ENCODE assay signal across 8 mouse cellular contexts in the genomic region with DNA sequence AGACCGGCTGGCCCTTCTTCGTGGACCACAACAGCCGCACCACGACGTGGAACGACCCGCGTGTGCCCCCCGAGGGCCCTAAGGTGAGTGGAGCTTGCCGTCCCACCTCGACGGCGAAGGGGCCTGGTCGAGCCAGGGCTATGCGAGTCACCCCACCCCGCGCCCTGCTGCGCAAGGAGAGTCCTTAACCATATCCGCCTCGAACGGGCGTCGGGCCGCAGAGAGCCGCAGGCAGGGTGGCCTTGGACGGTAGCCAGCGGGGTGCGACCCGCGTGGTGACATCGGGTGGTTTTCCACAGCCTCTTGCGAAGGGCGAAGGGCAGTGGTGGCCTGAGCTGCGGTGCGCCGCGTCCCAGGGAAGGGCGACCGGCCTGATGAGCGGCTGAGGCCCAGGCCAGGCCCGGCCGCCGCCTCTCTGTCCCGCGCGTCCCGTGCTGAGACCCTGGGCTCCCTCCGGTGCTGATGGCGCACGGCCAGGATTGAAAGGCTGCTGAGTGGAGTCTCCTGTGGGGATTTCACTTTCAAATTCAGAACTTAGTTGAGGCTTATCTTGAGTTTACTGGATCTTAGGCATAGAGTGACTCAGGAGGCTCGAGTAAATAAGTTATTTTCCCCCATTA. TPM values are rescaled to one million over a fixed set of nuclear protein-coding genes. Genes with fewer than 3 reads are reported as not detected.
DNase-seq lines count a peak whose midpoint lies in the region; ATAC-seq lines count a peak whose summit lies in the region.

No protein-coding gene starts in this region.

- ATAC-seq in embryonic facial prominence, embryonic 12.5 days (ENCODE audit: insufficient number of reproducible peaks, insufficient read depth, low FRiP score, low TSS enrichment) = peak; percentile 24; the same call in 1 of the 2 replicates
- peak; percentile 65 for ATAC-seq in heart, embryonic 11.5 days (replicated peaks; ENCODE audit: insufficient number of reproducible peaks, low FRiP score, low TSS enrichment)
- peak; percentile 69 for ATAC-seq in lung, embryonic 15.5 days (ENCODE audit: borderline replicate concordance, extremely low read depth, low FRiP score, low TSS enrichment)
- peak; percentile 38; the same call in 1 of the 2 replicates for ATAC-seq in neural tube, embryonic 14.5 days (ENCODE audit: low read depth)

- H3K27me3 ChIP-seq in embryonic facial prominence, embryonic 12.5 days = no peaks in the 10 kb centered on the region
- no peaks in the 10 kb centered on the region for H3K27me3 ChIP-seq in heart, embryonic 11.5 days (ENCODE audit: control insufficient read depth, insufficient read depth, low read length)
- H3K27me3 ChIP-seq in lung, embryonic 15.5 days = no peaks in the 10 kb centered on the region
- H3K27me3 ChIP-seq in neural tube, embryonic 14.5 days (ENCODE audit: control insufficient read depth, insufficient read depth, low read length) = peaks cover 15% of the 10 kb centered on the region

- H3K9me3 ChIP-seq in embryonic facial prominence, embryonic 12.5 days = no peaks in the 10 kb centered on the region
- no peaks in the 10 kb centered on the region for H3K9me3 ChIP-seq in heart, embryonic 11.5 days (replicated peaks; ENCODE audit: control insufficient read depth, low read length)
- H3K9me3 ChIP-seq in lung, embryonic 15.5 days = no peaks in the 10 kb centered on the region
- no peaks in the 10 kb centered on the region for H3K9me3 ChIP-seq in neural tube, embryonic 14.5 days (ENCODE audit: control insufficient read depth, low read length)

- no peaks in the 10 kb centered on the region for H3K36me3 ChIP-seq in embryonic facial prominence, embryonic 12.5 days
- H3K36me3 ChIP-seq in heart, embryonic 11.5 days (ENCODE audit: control insufficient read depth, insufficient read depth, low read length) = no peaks in the 10 kb centered on the region
- no peaks in the 10 kb centered on the region for H3K36me3 ChIP-seq in lung, embryonic 15.5 days
- no peaks in the 10 kb centered on the region for H3K36me3 ChIP-seq in neural tube, embryonic 14.5 days (ENCODE audit: control insufficient read depth, insufficient read depth, low read length)

- H3K4me2 ChIP-seq in embryonic facial prominence, embryonic 12.5 days (replicated peaks) = peak overlapping the region; percentile 85
- peak overlapping the region; percentile 88 for H3K4me2 ChIP-seq in heart, embryonic 11.5 days
- peak overlapping the region; percentile 88 for H3K4me2 ChIP-seq in lung, embryonic 15.5 days
- peak overlapping the region; percentile 56 for H3K4me2 ChIP-seq in neural tube, embryonic 14.5 days (ENCODE audit: low read depth, low read length)

- 2% methylated on average over 51 of the region's 51 CpGs for WGBS in embryonic facial prominence, embryonic 12.5 days
- WGBS in heart, embryonic 11.5 days (ENCODE audit: insufficient replicate concordance) = 1% methylated on average over 51 of the region's 51 CpGs
- under 1% methylated on average over 51 of the region's 51 CpGs for WGBS in lung, embryonic 15.5 days
- WGBS in neural tube, embryonic 14.5 days = 2% methylated on average over 51 of the region's 51 CpGs

- peak overlapping the region; percentile 70 for H3K9ac ChIP-seq in embryonic facial prominence, embryonic 12.5 days
- peak overlapping the region; percentile 93 for H3K9ac ChIP-seq in heart, embryonic 11.5 days (ENCODE audit: low read depth, low read length)
- peak overlapping the region; percentile 86 for H3K9ac ChIP-seq in lung, embryonic 15.5 days
- peak overlapping the region; percentile 43 for H3K9ac ChIP-seq in neural tube, embryonic 14.5 days (replicated peaks; ENCODE audit: low read depth, low read length)

- peaks cover 4% of the 10 kb centered on the region; the same call in 1 of the 2 replicates for H3K4me1 ChIP-seq in embryonic facial prominence, embryonic 12.5 days
- peaks cover 26% of the 10 kb centered on the region for H3K4me1 ChIP-seq in heart, embryonic 11.5 days (ENCODE audit: control insufficient read depth, insufficient read depth, low read length)
- H3K4me1 ChIP-seq in lung, embryonic 15.5 days = peaks cover 37% of the 10 kb centered on the region
- peaks cover 5% of the 10 kb centered on the region; the same call in 1 of the 2 replicates for H3K4me1 ChIP-seq in neural tube, embryonic 14.5 days (ENCODE audit: control insufficient read depth, insufficient read depth, low read length)

- H3K4me3 ChIP-seq in embryonic facial prominence, embryonic 12.5 days = peak overlapping the region; percentile 66
- peak overlapping the region; percentile 74 for H3K4me3 ChIP-seq in heart, embryonic 11.5 days (ENCODE audit: low read depth, low read length)
- peak overlapping the region; percentile 66 for H3K4me3 ChIP-seq in lung, embryonic 15.5 days
- peak overlapping the region; percentile 34 for H3K4me3 ChIP-seq in neural tube, embryonic 14.5 days (ENCODE audit: low read depth, low read length)

- DNase-seq in CD4-positive helper T cell, adult 2 months (ENCODE audit: low read depth, low spot score) = peak; percentile 67
- DNase-seq in adrenal gland, adult 8-10 months = peak; percentile 88
- DNase-seq in kidney, adult 9 months = peak; percentile 73
- DNase-seq in thymus, postnatal 14 days = peak; percentile 40

- peak overlapping the region; percentile 54 for H3K27ac ChIP-seq in embryonic facial prominence, embryonic 12.5 days
- peak overlapping the region; percentile 99 for H3K27ac ChIP-seq in heart, embryonic 11.5 days (ENCODE audit: low read depth, low read length)
- H3K27ac ChIP-seq in lung, embryonic 15.5 days = peak overlapping the region; percentile 97
- peak overlapping the region; percentile 34; the same call in 1 of the 2 replicates for H3K27ac ChIP-seq in neural tube, embryonic 14.5 days (ENCODE audit: low read depth, low read length)

RNA-seq across cellular contexts. Expression of gene Bag3, which starts 0.7 kb away (rescaled TPM):
- 100 to 1,000 TPM; 146 to 189 (median 168) TPM for total RNA-seq in adrenal gland, adult 8-10 months (2022)
- 9.1 TPM in 2 replicates for polyA plus RNA-seq in embryonic facial prominence, embryonic 12.5 days (2016; fragmentation: Nextera tagmentation; extraction: Ambion mirVana)
- polyA plus RNA-seq in heart, embryonic 11.5 days (2014; fragmentation: Nextera tagmentation; extraction: Ambion mirVana) = 20.6 and 21.1 TPM in 2 replicates
- polyA plus RNA-seq in lung, embryonic 15.5 days (2015; fragmentation: Nextera tagmentation; extraction: Ambion mirVana) = 18.3 and 18.4 TPM in 2 replicates
- polyA plus RNA-seq in neural tube, embryonic 14.5 days (2014; fragmentation: Nextera tagmentation; extraction: Ambion mirVana) = 1.3 and 3.5 TPM in 2 replicates

Comparison
In these comparisons a context has a peak if more than half of its experiments do, and no peak if none do; other contexts are left out.
1. Peak in every context shown above with its lines: DNase-seq, ATAC-seq, H3K4me3 ChIP-seq and H3K27ac ChIP-seq.
2. H3K27ac ChIP-seq: peak in every context shown above with its lines; median percentile 99 in heart, embryonic 11.5 days; 97 in lung, embryonic 15.5 days; 54 in embryonic facial prominence, embryonic 12.5 days; 34 in neural tube, embryonic 14.5 days.
3. H3K9ac ChIP-seq: peak in every context shown above with its lines; median percentile 93 in heart, embryonic 11.5 days; 86 in lung, embryonic 15.5 days; 70 in embryonic facial prominence, embryonic 12.5 days; 43 in neural tube, embryonic 14.5 days.